Mouse (Mus musculus) erythroblast, embryonic 14.5 days (primary cell): Measurements from ENCODE around the gene Pitpnm2.

Source experiments
- GATA1 ChIP-seq: IDR thresholded peaks from 2 replicates; pipeline ENCODE4 v1.6.1; 2012; ENCODE audit warnings: low read length, inconsistent platforms, mixed read lengths
- TAL1 ChIP-seq: IDR thresholded peaks from 3 replicates; pipeline ENCODE4 v1.6.1; 2012; ENCODE audit warnings: low read length, inconsistent platforms, mixed read lengths

GRCm38 (mm10) chr5:124179411-124179810 lies 70.1 kb downstream of the Pitpnm2 start:
- TF ChIP-seq TAL1 (no peak), GATA1 (no peak)
